Mouse (Mus musculus) neural tube, embryonic 12.5 days (tissue): ENCODE measurements at regions not wholly inside any gene's neighbourhood (a gene's known extent, or its start where the extent isn't known, plus 50 kb on each side); places are given as distances from the start of the nearest gene placed in this dataset.
"Not testable (repeated sequence)": the region's sequence is repeated elsewhere in the genome, so short reads cannot be mapped to it uniquely, and the experiment has no call there.

Source experiments
- ATAC-seq: fragments of 200-750 bp; cut with Nextera tagmentation; 2 replicates; pipeline ENCODE4 v1.8.0; 2017; ENCODE audit warnings: low read depth, mild to moderate bottlenecking, moderate TSS enrichment, moderate library complexity; ENCODE audit not compliant: low FRiP score
- H3K27ac ChIP-seq: fragments of 300-500 bp; sonication (generic); 2 replicates; pipeline ENCODE4 v1.5.1; 2016
- H3K27me3 ChIP-seq: fragments of 300-500 bp; sonication (generic); replicated peaks from 2 replicates; pipeline ENCODE4 v1.6.1; 2016; ENCODE audit warnings: mild to moderate bottlenecking
- H3K36me3 ChIP-seq: fragments of 300-500 bp; sonication (generic); 2 replicates; pipeline ENCODE4 v1.6.1; 2016; ENCODE audit warnings: mild to moderate bottlenecking
- H3K4me1 ChIP-seq: fragments of 300-500 bp; sonication (generic); 2 replicates; pipeline ENCODE4 v1.6.1; 2016
- H3K4me2 ChIP-seq: fragments of 300-500 bp; sonication (generic); replicated peaks from 2 replicates; pipeline ENCODE4 v1.6.1; 2016; ENCODE audit warnings: mild to moderate bottlenecking
- H3K4me3 ChIP-seq: fragments of 300-500 bp; sonication (generic); 2 replicates; pipeline ENCODE4 v1.5.1; 2016
- H3K9ac ChIP-seq: fragments of 300-500 bp; sonication (generic); 2 replicates; pipeline ENCODE4 v1.6.1; 2016; ENCODE audit warnings: mild to moderate bottlenecking
- H3K9me3 ChIP-seq: fragments of 300-500 bp; sonication (generic); 2 replicates; pipeline ENCODE4 v1.6.1; 2016; ENCODE audit warnings: mild to moderate bottlenecking
- WGBS: fragments of 180-500 bp; shearing (Covaris S2); methylation state at CpG from one replicate; pipeline ENCODE4 v1.1.7; 2016; 5-methylcytosine and 5-hydroxymethylcytosine counted together

GRCm38 (mm10) chr16:31538606-31539005 lies 116.5 kb downstream of the Bdh1 start:
- peaks cover 9% of the 10 kb centered on the region; the same call in 1 of the 2 replicates for H3K4me1 ChIP-seq
- H3K36me3 ChIP-seq: no peaks in the 10 kb centered on the region
- no peak overlapping the region for H3K27ac ChIP-seq
- H3K9me3 ChIP-seq: no peaks in the 10 kb centered on the region
- no peaks in the 10 kb centered on the region for H3K27me3 ChIP-seq
- no peak overlapping the region for H3K9ac ChIP-seq
- no peak overlapping the region for H3K4me3 ChIP-seq
- H3K4me2 ChIP-seq: no peak overlapping the region
- ATAC-seq: no peak
- WGBS: 73% methylated on average over 3 of the region's 3 CpGs

- Histone ChIP-seq H3K27me3 (no peaks in the 10 kb centered on the region), H3K9me3 (no peaks in the 10 kb centered on the region), H3K36me3 (no peaks in the 10 kb centered on the region), H3K9ac (no peak overlapping the region), H3K27ac (no peak overlapping the region), H3K4me3 (no peak overlapping the region), H3K4me2 (no peak overlapping the region), H3K4me1 (peaks cover 18% of the 10 kb centered on the region)
- no peak for ATAC-seq
- 64% methylated on average over 10 of the region's 10 CpGs for WGBS
These were observed 119.6 kb upstream of the Dlg1 start for GRCm38 (mm10) chr16:31543499-31544170.

- WGBS: under 1% methylated on average over 18 of the region's 18 CpGs
- Histone ChIP-seq H3K9me3 (no peaks in the 10 kb centered on the region), H3K27ac (peak overlapping the region; percentile 57; the same call in 1 of the 2 replicates), H3K4me2 (peak overlapping the region; percentile 58), H3K4me3 (peak overlapping the region; percentile 1), H3K9ac (peak overlapping the region; percentile 48), H3K27me3 (no peaks in the 10 kb centered on the region), H3K4me1 (peaks cover 20% of the 10 kb centered on the region), H3K36me3 (no peaks in the 10 kb centered on the region)
- ATAC-seq: peak; percentile 73
These were observed 117.0 kb upstream of the Dlg1 start for GRCm38 (mm10) chr16:31546062-31546827.

- H3K4me1 ChIP-seq: peaks cover 26% of the 10 kb centered on the region
These were observed 116.4 kb upstream of the Dlg1 start for GRCm38 (mm10) chr16:31546828-31547224.

GRCm38 (mm10) chr16:31547391-31547790 lies 115.9 kb upstream of the Dlg1 start:
- WGBS: 44% methylated on average over 10 of the region's 10 CpGs
- Histone ChIP-seq H3K27me3 (no peaks in the 10 kb centered on the region), H3K4me3 (no peak overlapping the region), H3K27ac (no peak overlapping the region), H3K9ac (no peak overlapping the region), H3K9me3 (no peaks in the 10 kb centered on the region), H3K4me2 (no peak overlapping the region), H3K4me1 (peaks cover 32% of the 10 kb centered on the region), H3K36me3 (no peaks in the 10 kb centered on the region)
- no peak for ATAC-seq

More at GRCm38 (mm10) chr16:31546828-31547224, 116.4 kb upstream of the Dlg1 start:
- Histone ChIP-seq H3K4me3 (no peak overlapping the region), H3K9me3 (no peaks in the 10 kb centered on the region), H3K27ac (peak overlapping the region; percentile 57; the same call in 1 of the 2 replicates), H3K27me3 (no peaks in the 10 kb centered on the region), H3K4me2 (peak overlapping the region; percentile 58), H3K36me3 (no peaks in the 10 kb centered on the region), H3K9ac (peak overlapping the region; percentile 48; the same call in 1 of the 2 replicates)
- 0% methylated on average over 2 of the region's 2 CpGs for WGBS
- peak; percentile 30 for ATAC-seq

- ATAC-seq: no peak
- H3K9ac ChIP-seq: no peak overlapping the region
- no peaks in the 10 kb centered on the region for H3K27me3 ChIP-seq
- H3K27ac ChIP-seq: no peak overlapping the region
- H3K4me1 ChIP-seq: peaks cover 32% of the 10 kb centered on the region
- WGBS: 89% methylated on average over 5 of the region's 5 CpGs
- H3K4me2 ChIP-seq: no peak overlapping the region
- no peak overlapping the region for H3K4me3 ChIP-seq
- H3K36me3 ChIP-seq: no peaks in the 10 kb centered on the region
- H3K9me3 ChIP-seq: no peaks in the 10 kb centered on the region
These were observed 113.3 kb upstream of the Dlg1 start for GRCm38 (mm10) chr16:31549975-31550374.

GRCm38 (mm10) chr16:31550539-31550938 lies 112.7 kb upstream of the Dlg1 start:
- H3K4me2 ChIP-seq, H3K36me3 ChIP-seq, H3K27me3 ChIP-seq, H3K4me3 ChIP-seq, H3K9ac ChIP-seq, H3K27ac ChIP-seq, ATAC-seq, H3K9me3 ChIP-seq: not testable (repeated sequence)
- 95% methylated on average over 2 of the region's 2 CpGs for WGBS
- H3K4me1 ChIP-seq: peaks cover 30% of the 10 kb centered on the region

GRCm38 (mm10) chr16:31551416-31552151 lies 111.7 kb upstream of the Dlg1 start:
- 20% methylated on average over 11 of the region's 11 CpGs for WGBS
- Histone ChIP-seq H3K27me3 (no peaks in the 10 kb centered on the region), H3K9me3 (no peaks in the 10 kb centered on the region), H3K4me1 (peaks cover 19% of the 10 kb centered on the region), H3K36me3 (no peaks in the 10 kb centered on the region), H3K9ac (no peak overlapping the region), H3K27ac (no peak overlapping the region), H3K4me3 (no peak overlapping the region), H3K4me2 (no peak overlapping the region)
- ATAC-seq: no peak

GRCm38 (mm10) chr16:31553361-31554146 lies 109.7 kb upstream of the Dlg1 start:
- H3K4me3 ChIP-seq: no peak overlapping the region
- H3K4me2 ChIP-seq: no peak overlapping the region
- no peaks in the 10 kb centered on the region for H3K27me3 ChIP-seq
- H3K9me3 ChIP-seq: no peaks in the 10 kb centered on the region
- H3K4me1 ChIP-seq: peaks cover 14% of the 10 kb centered on the region
- WGBS: 85% methylated on average over 8 of the region's 8 CpGs
- no peak overlapping the region for H3K9ac ChIP-seq
- no peak for ATAC-seq
- no peaks in the 10 kb centered on the region for H3K36me3 ChIP-seq
- no peak overlapping the region for H3K27ac ChIP-seq

- Histone ChIP-seq H3K4me3 (no peak overlapping the region), H3K4me1 (no peaks in the 10 kb centered on the region), H3K9ac (no peak overlapping the region), H3K27ac (no peak overlapping the region), H3K36me3 (no peaks in the 10 kb centered on the region), H3K4me2 (no peak overlapping the region), H3K27me3 (no peaks in the 10 kb centered on the region), H3K9me3 (no peaks in the 10 kb centered on the region)
- no peak for ATAC-seq
These were observed 102.8 kb upstream of the Dlg1 start for GRCm38 (mm10) chr16:31560426-31560825.

GRCm38 (mm10) chr16:31564926-31565325 lies 98.3 kb upstream of the Dlg1 start:
- H3K9ac ChIP-seq: no peak overlapping the region
- H3K4me3 ChIP-seq: no peak overlapping the region
- H3K36me3 ChIP-seq: no peaks in the 10 kb centered on the region
- no peak overlapping the region for H3K27ac ChIP-seq
- ATAC-seq: no peak
- H3K4me2 ChIP-seq: no peak overlapping the region
- H3K9me3 ChIP-seq: no peaks in the 10 kb centered on the region
- 89% methylated on average over 5 of the region's 5 CpGs for WGBS
- no peaks in the 10 kb centered on the region for H3K27me3 ChIP-seq
- H3K4me1 ChIP-seq: no peaks in the 10 kb centered on the region

- Histone ChIP-seq H3K9me3 (no peaks in the 10 kb centered on the region), H3K27ac (no peak overlapping the region), H3K27me3 (no peaks in the 10 kb centered on the region), H3K36me3 (no peaks in the 10 kb centered on the region), H3K4me1 (no peaks in the 10 kb centered on the region), H3K4me2 (no peak overlapping the region), H3K4me3 (no peak overlapping the region), H3K9ac (no peak overlapping the region)
- no peak for ATAC-seq
- 92% methylated on average over 6 of the region's 6 CpGs for WGBS
These were observed 94.9 kb upstream of the Dlg1 start for GRCm38 (mm10) chr16:31568316-31568715.
